Mouse (Mus musculus): ENCODE results near the gene 2310011J03Rik. TPM values are rescaled to one million over a fixed set of nuclear protein-coding genes. Genes with fewer than 3 reads are reported as not detected.

2310011J03Rik gene
- total RNA-seq, 2 experiments from 2014 or later: 19.9 to 21.0 TPM

DNA sequence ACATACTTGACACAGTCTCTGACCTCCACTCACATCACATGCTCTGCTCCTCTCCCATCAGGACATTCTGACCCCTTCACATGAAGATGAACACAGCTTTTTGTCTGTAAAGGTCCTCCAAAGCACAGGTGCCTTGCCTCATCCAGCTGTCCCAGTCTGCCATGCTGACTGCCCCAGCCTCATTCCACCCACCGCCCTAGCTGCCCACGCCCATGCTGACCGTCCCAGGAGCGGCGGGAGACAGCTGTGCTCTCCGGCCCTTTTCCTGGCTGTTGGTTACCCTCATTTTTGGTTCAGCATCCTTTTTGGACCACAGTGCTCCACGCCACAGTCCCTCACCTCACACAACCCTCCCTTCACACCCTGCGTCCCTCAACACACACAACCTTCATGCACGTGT, 41.9 kb downstream of the 2310011J03Rik start:
- no peak for DNase-seq (ENCODE audit: extremely low spot score in 1 of 2, low spot score in 2 of 2)
- intact Hi-C loops (cut with DNase I): no loop called here

DNA sequence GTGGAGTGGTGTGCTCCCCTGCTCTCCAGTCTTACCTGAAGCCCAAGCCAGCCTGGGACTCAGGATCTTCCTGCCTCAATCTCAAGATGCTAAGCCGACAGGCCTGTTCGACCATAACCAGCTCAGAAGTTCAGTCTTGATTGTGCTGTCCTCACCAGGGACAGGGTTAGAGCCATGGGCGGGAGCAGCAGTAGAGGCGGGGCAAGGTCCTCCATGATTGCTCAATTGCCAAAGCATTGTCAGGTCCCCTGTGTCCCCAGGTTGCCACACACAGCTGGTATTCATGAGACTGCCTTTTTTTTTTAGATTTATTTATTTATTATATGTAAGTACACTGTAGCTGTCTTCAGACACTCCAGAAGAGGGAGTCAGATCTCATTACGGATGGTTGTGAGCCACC, 44.1 kb downstream of the 2310011J03Rik start:
- intact Hi-C loops (cut with DNase I): no loop called here
- DNase-seq (ENCODE audit: extremely low spot score in 1 of 2, low spot score in 2 of 2): no peak

DNA sequence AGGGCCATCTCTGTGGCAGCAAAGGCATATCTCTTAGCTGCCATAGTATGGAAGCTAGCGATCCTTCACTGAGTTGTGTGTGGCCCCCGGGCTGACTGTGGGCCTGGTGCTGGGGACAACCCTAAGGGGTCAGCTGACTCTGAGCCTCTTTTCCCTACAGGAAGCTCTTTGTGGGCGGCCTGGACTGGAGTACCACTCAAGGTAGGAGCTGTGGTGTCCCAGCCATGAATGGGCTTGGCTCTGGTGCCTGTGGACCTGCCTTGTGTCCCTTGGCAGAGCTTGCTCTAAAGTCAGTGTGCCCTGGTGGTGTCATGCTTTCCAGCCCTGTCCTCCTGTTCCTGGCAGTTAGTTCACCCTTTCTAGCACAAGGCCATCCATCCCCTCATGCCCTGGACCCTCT, 46.5 kb downstream of the 2310011J03Rik start:
- intact Hi-C loops (cut with DNase I): no loop called here
- no peak for DNase-seq (ENCODE audit: extremely low spot score in 1 of 2, low spot score in 2 of 2)

DNA sequence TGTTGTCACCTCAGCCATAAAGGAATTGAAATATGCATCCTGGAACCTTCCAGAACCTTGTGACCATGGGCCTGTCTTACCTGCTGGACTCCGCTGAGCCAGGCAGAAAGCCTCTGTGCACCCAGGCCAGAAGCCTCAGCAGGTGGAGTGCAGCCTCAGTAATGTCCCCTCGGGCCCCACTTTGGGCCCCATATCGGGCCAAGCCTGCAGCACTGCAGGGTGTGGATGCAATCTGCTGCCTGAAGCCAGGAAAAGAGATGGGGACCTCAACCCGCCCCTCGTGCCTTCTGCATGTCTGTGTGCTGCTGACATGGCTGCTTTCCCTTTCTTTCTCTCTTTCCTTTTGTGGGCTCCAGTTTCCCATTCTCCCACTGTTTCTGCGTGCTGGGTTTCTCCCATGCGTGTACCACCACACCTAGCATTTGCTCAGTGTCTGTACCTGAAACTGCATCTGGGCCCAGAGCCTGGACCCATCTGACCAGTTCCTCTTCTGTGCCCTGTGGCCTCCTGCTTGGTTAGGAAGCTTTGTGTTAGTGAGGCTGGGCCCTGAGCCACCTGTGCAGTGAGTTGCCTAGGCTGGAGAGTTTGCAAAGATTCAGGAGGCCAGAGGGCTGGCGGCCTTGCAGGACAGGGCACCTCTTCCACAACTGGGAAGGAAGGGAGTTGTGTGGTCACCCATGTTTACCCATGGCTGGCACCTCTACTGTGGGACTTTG, 48.3 kb downstream of the 2310011J03Rik start:
- intact Hi-C loops (cut with DNase I): no loop called here
- no peak for DNase-seq (ENCODE audit: extremely low spot score in 1 of 2, low spot score in 2 of 2)

DNA sequence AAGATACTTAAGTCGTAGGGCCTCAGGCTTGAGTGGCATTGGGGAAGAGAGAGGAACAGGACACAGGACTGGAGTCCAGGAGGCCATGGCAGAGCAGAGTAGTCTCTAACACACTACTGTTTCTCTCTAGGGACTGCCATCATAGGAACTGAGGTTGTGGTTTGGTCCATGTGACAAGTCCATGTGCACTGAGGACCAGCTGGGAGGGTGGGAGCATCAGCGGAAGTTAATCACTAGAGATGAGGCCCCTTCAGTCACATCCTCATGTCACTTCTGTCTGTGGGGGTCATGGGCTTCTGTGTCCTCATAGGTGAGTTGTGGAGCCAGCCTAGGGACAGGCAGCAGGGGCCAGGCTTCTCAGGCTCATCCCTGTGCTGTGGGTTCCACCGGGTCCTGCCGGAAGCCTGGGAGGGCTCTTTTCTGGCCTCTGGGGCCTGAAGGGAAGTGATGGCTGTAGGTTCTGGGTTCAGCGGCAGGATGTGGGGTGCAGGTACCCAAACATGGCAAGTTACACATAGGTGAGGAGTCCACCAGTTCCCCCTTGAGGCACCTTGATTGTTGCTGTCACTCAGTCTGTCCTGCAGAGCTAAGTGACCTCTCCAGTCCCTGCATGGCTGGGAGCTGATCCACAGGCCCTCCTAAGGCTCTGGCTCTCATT, 49.0 kb downstream of the 2310011J03Rik start:
- no peak for DNase-seq (ENCODE audit: extremely low spot score in 1 of 2, low spot score in 2 of 2)
- intact Hi-C loops (cut with DNase I): no loop called here

DNA sequence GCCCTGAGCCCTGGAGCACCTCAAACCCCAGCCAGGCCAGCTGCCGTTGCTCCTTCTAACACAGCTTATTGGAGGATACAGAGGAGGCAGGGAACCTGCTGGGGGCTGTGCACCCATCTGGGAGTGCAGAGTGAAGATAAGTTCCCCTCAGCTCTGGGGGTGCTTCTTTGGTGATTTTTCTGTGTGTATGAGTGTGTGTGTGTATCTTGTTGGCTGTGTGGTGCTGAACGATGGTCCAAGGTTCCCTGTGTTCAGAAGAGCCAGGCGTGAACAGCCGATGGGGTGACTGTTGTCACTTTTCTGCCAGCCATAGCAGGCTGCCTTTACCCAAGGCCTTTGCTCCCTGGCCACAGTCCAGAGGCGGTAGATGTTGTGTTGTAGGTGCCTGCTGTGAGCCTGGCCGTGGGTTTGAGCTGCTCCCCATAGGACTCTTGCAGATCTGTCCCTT, 49.6 kb downstream of the 2310011J03Rik start:
- intact Hi-C loops (cut with DNase I): no loop called here
- no peak for DNase-seq (ENCODE audit: extremely low spot score in 1 of 2, low spot score in 2 of 2)

DNA sequence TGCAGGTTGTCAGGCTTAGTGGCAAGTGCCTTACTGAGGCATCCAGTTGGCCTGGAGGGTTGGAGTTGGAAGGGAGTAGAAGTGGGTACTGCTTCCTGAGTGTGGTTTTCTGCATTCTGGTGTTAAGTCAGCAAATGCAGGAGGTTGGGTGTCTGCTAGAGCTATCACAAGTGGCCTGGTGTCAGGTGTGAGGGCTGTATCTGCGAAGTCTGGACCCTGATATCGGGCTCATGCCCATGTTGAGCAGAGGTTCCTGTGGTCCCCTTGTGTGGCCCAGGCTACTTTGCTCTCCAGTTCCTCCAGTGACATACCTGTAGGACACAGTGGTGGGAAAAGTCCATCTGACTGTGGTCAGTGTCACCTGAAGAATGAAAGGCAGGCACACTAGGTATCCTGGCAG, 50.2 kb downstream of the 2310011J03Rik start:
- DNase-seq (ENCODE audit: extremely low spot score in 1 of 2, low spot score in 2 of 2): no peak
- intact Hi-C loops (cut with DNase I): no loop called here

Small RNA genes within 50 kb of the gene (microRNA-seq; reads per million reads assigned to microRNA genes)
- 3.7 reads per million, percentile 9 among the genes with 10 or more reads in this experiment for gene Mir6911

Other genes starting within 250 kb of the 2310011J03Rik start
- 10 to 100 TPM; 20.4 to 21.2 TPM for gene Sbno2, start 215.0 kb downstream of the 2310011J03Rik start, total RNA-seq (2021)
- 10 to 100 TPM; 81.6 to 93.4 TPM for gene Stk11, start 204.7 kb downstream of the 2310011J03Rik start, total RNA-seq (2021)
- gene Atp5d, start 181.9 kb downstream of the 2310011J03Rik start, total RNA-seq (2021): 100 to 1,000 TPM; 342 to 379 TPM
- gene Cbarp, start 179.7 kb downstream of the 2310011J03Rik start, total RNA-seq (2021): 100 to 1,000 TPM; 394 to 415 TPM
- gene Midn, start 172.3 kb downstream of the 2310011J03Rik start, total RNA-seq (2021): 100 to 1,000 TPM in 1 of 2 experiments, 10 to 100 TPM in 1; 92.6 to 103 TPM
- gene Cirbp, start 154.6 kb downstream of the 2310011J03Rik start, total RNA-seq (2021): 100 to 1,000 TPM; 138 to 151 TPM
- 1 to 10 TPM; 4.5 TPM for gene 1600002K03Rik, start 147.6 kb downstream of the 2310011J03Rik start, total RNA-seq (2021)
- 10 to 100 TPM; 18.4 to 19.1 TPM for gene Efna2, start 141.1 kb downstream of the 2310011J03Rik start, total RNA-seq (2021)
- gene Mum1, start 94.1 kb downstream of the 2310011J03Rik start, total RNA-seq (2021): 10 to 100 TPM; 43.5 to 45.3 TPM
- gene Ndufs7, start 71.4 kb downstream of the 2310011J03Rik start, total RNA-seq (2021): 100 to 1,000 TPM; 142 to 161 TPM
- 10 to 100 TPM; 25.9 to 26.0 TPM for gene Gamt, start 59.5 kb downstream of the 2310011J03Rik start, total RNA-seq (2021)
- 10 to 100 TPM; 95.2 to 98.6 TPM for gene Dazap1, start 59.1 kb downstream of the 2310011J03Rik start, total RNA-seq (2021)
- gene Rps15, start 28.1 kb downstream of the 2310011J03Rik start, total RNA-seq (2021): 100 to 1,000 TPM; 784 to 803 TPM
- gene Apc2, start 24.6 kb downstream of the 2310011J03Rik start, total RNA-seq (2021): 100 to 1,000 TPM; 175 to 194 TPM
- gene Pcsk4, start 9.0 kb upstream of the 2310011J03Rik start, total RNA-seq (2021): 1 to 10 TPM; 9.8 to 9.9 TPM
- 10 to 100 TPM in 1 of 2 experiments, 1 to 10 TPM in 1; 9.3 to 10.1 TPM for gene Reep6, start 9.4 kb upstream of the 2310011J03Rik start, total RNA-seq (2021)
- under 1 TPM; 0.66 to 0.85 TPM for gene Adamtsl5, start 27.9 kb upstream of the 2310011J03Rik start, total RNA-seq (2021)
- 1 to 10 TPM; 3.1 to 5.1 TPM for gene Plk5, start 35.9 kb upstream of the 2310011J03Rik start, total RNA-seq (2021)
- 10 to 100 TPM; 31.1 to 35.4 TPM for gene Mex3d, start 67.1 kb upstream of the 2310011J03Rik start, total RNA-seq (2021)
- gene Mbd3, start 79.0 kb upstream of the 2310011J03Rik start, total RNA-seq (2021): 100 to 1,000 TPM; 121 to 124 TPM
- 100 to 1,000 TPM; 508 to 513 TPM for gene Uqcr11, start 86.3 kb upstream of the 2310011J03Rik start, total RNA-seq (2021)
- 10 to 100 TPM; 29.6 to 31.1 TPM for gene Tcf3, start 113.1 kb upstream of the 2310011J03Rik start, total RNA-seq (2021)
- not detected for gene Onecut3, start 174.3 kb upstream of the 2310011J03Rik start, total RNA-seq (2021)
- gene Atp8b3, start 218.6 kb upstream of the 2310011J03Rik start, total RNA-seq (2021): under 1 TPM; 0.14 to 0.49 TPM
- 10 to 100 TPM; 49.5 to 49.6 TPM for gene Rexo1, start 241.0 kb upstream of the 2310011J03Rik start, total RNA-seq (2021)